Mouse (Mus musculus) cerebellum, postnatal 14 days (tissue): ENCODE data around the gene Col24a1.

ENCODE experiments used
- DNase-seq, 2 experiments: peaks; one replicate each; pipeline ENCODE4 v3.0.0; 2021; ENCODE audit warnings: mixed read lengths in 2 of 2

Col24a1 gene

DNA sequence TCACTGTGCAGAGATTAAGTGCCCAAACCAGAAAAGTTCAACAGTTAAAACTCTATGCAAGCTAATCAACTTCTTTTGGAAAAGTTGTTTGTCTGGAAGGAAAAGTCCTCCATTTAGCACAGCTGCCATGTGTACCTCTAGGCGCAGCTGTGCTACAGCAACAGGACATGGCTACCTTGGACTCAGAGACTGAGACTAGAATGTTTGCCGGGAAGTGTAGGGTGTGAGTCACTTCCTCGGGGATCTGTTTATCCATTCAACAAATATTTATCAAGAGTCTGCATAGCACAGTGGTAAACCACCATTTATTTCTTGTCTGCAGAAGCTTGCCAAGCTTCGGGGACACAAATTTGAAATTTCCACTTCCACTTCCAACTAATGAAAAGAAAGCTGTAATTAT is 178.8 kb downstream of the Col24a1 start:
- DNase-seq: no peak

DNA sequence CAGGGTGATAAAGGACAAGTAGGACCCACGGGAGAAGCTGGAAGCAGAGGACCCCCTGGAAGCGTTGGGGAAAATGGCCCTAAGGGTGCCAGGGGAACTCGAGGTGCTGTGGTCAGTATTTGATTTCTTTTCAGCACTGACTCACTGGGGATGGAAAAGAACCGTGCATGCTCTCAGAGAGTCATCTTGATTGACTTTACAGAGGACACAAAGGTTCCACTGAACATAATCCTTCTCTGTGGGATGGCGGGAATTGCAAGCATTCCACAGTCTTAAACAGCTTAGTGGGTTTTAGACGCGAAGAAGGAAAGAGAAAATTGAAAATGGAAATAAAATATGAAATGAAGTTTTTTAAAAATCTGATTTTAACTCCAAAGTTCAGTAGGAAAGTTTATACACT is 181.9 kb downstream of the Col24a1 start:
- no peak for DNase-seq

DNA sequence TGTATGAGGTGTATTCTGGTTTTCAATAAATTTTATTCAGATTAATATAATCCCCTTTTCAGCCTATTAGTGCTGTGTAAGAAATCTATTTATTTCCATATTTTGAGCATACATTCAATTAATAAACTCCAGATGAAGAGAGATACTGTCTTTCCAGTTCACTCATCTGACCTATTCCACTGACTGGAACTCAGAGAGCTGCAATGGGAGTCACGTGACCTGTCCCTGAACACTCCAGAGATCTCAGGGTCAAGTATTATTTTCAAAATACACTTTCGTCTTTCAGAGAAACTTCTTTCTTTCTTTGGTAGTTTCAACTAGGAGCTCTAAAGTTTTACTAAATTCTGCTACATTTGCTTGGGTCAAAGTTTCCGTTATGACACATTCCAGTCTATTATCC is 184.4 kb downstream of the Col24a1 start:
- DNase-seq: no peak

DNA sequence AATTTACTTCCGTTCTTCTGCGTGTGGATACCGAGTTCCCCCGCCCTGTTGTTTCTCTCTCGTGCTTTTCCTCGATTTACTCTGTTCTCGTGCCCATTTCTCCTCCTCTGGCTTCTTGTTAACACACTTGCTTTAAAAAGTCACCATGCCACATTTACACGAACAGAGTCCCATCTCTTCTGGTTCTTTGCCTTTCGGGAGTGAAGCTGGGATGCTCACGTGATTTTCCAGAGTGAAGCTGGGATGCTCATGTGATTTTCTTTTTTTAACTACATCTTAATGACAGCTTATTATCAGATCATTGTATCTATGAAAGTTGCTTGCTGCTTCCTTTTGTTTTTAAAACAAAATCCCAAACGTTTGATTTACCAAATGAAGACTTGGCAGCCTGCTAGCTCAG is 184.8 kb downstream of the Col24a1 start:
- no peak for DNase-seq

DNA sequence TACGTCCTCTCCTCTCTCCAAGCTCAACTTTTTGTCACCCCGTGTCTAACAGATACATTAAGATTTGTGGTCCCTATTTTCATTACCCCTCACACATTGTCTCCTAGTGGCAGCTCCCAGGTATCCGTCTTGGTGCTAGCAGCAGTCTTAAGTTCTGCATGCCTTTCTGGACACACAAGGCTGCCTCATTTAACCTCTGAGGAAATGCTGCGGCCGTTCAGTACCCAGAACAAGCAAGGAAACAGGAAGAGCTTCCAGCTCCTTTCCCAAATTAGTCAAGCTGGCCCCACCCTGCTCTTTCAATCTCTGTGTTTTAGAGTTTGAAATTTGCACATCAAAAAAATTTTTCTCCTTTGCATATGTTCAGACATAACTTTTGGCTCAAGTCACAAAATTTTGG is 186.2 kb downstream of the Col24a1 start:
- no peak for DNase-seq

DNA sequence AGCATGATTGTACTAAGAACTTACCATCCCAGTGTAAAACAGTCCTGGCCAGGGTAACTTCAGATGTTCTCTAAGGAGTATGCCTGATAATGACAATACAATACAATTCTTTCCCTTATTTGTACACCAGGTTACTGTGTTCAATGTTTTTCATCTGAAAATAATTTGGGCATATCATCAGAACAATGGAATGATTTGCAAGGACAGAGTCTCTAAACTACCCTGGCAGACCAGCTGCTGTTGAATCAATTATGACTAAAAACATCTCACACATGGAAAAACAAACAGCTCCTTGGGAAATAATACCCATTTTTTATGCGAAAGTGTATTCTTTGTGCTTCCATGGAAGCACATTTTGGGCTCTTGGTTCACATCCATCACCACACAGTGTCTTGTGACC is 198.0 kb downstream of the Col24a1 start:
- no peak for DNase-seq

DNA sequence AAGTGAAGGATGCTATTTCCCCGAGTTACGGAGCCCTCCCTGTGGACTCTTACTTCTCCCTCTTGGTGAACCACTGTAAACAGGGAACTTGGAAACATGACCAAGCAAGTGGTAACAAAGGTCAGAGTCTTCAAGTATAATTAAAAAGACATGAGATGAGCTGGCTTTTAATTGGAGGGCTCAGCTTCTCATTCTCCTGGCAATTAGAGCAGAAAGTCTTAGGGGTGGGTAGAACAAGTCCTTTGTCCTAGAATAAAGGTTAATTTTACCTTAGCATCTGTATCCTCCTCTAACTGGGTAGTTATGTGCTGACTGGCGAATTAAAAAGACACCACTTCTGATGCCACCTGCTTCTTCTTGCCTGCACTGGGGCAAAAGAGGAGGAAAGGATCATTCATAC is 199.1 kb downstream of the Col24a1 start:
- no peak for DNase-seq

DNA sequence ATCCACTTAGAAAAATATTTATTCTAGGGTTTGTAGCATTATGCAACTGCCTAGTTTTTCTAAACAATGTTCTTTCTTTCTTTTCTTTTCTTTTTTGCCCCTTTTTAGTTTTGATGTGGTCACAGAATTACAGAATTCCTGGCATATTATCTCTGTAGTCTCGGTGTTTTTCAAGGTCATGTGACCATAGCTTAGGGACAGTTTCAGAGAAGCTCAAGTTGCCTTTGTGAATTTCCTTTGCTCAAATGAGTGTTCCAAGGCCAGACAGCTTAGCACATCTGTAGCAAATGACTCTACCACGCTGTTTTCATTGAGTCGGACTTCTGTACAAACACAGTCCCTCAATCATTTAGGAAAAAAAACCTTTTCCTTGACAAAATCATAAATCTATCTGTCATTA is 205.9 kb downstream of the Col24a1 start:
- no peak for DNase-seq

DNA sequence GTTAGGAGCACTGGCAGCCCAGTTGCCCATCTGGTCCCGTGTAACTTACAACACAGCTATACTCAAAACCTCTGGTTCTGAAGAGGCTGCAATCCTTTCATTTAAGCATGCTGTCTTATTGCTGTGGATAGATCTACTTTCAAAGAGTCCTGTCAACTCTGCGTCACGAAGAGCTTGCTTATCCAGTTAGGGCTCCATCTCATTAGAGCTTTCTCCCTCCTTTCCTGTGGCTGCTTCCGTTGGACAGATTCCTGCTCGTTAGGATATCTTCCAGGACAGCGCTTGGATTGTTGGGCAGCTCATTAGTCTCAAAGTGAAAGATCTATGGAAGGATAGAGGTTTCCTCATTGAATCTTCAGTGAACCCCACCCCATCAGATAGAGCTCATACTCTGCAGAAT is 206.6 kb downstream of the Col24a1 start:
- no peak for DNase-seq

DNA sequence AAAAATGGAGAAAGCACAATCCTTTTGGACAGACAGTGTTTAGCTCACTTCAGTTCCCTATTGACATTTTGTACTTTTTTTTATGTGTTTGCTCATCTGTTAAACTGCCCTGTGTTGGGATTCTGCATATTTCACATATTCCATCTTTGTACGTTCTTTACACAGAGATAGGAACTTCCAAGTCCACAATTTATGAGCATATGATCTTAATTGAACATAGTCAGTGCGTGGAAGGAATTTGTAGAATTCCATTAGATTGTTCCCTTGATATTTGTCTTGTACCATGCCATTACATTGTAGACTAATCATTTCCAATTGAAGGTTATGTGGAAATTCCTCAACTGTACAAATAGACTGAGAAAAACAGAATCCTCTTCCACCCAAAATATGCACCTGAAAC is 212.6 kb downstream of the Col24a1 start:
- no peak for DNase-seq

DNA sequence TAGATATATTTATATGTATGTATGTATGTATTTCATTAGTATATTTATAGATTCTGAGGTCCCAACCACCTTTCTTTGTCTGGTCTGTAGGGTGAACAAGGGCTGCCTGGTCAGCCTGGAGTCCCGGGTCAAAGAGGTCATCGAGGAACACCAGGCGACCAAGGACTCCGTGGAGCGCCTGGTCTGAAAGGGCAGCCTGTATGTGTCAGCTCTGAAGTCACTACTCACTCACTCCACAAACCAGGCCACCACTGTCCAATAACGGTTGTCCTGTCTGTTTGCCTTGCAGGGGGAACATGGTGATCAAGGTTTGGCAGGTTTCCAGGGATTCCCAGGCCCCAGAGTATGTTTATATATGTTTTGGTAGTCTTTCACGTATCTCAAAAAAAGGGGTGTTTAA is 216.3 kb downstream of the Col24a1 start:
- no peak for DNase-seq

DNA sequence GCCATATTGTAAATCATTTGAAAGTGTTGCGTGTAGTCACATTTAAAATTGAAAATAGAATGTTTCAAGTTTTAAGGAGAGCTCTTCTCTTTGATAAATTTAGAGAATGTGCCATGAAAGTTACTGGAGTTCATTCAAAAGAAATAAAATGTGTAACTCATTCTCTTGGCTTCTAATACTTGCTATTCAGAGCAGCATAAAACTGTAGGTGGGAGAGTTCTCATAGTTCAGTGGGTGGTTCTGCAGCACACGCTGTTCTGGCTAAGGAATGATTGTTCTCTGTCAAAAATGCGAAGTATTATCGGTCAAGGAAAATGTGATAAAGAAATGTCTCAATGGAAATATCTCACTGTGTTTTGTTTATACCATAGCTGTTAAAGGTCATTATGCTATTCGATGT is 221.9 kb downstream of the Col24a1 start:
- no peak for DNase-seq

DNA sequence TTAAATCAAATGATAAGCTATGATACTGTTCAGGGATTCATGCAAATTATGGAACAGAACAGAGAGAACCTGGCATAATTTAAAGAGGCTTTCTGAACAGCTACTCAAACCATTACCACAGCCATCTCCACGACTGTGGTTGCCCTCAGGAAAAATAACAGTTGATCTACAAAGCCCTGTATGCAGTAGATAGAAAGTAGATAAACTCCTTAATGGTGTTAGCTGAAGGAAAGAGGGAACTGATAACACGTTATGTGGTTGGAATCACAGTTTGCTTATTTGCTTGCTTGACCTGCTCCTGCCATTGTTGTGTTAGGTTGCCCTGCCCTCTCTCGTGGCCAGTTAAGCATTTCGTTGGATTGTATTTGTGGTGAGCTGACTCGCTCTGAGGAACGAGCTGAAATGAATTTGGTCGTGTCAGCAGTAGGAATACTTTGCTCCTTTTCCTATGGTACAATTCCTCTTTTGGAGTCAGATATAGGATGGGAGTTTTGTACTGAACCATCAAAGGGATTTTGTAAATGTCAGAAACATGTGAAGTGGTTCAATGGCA is 229.3 kb downstream of the Col24a1 start:
- DNase-seq: no peak

DNA sequence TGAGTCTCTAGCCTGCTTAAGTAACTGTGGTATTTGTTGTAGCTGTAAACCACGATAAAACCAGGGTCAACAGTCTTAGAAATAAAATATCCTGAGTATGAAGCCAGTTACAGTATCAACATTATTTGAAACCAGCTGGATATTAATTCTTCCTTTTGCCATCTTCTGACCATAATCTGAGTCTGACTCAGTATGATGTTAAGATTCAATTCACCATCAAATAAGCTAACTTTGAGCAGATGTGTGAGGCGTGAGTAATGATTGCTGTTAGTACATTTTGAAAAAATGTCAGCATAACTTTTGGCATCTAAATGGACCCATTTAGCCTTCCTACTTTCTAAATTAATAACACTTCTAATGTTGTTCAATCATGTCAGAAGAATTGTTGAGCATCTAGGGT is 230.0 kb downstream of the Col24a1 start:
- DNase-seq: no peak

DNA sequence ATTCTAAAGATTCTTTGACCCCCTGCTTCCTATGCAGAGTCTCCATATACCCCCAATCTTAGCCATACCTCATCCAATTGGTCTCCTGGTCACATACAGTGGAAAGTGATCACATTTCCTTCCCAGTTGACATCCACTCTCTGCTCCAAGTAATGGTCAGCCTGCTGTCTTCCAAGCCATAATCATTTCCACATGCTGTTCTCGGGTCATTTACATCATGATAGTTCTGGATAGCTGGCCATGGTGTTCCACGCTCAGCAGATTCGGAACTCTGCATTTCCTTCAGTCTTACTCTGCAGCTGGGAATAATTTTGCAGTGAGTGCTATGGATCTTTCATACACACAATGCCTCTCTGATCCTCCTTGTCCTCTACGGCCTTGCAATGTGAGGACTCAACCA is 233.0 kb downstream of the Col24a1 start:
- no peak for DNase-seq

DNA sequence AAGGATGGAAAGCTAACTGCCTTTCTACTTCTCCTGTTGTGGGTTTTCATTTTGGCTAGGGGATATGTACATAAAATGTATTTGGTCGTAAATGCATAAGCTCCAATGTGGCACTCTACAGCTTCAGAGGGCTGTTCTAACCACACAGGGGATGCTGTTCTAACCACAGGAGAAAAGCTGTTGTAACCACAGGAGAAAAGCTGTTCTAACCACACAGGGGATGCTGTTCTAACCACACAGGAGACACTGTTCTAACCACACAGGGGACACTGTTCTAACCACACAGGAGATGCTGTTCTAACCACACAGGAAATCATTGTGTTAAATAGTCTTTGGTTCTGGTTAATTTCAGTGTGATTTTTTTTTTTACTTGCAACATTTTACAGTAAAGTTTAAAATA is 245.6 kb downstream of the Col24a1 start:
- DNase-seq: no peak

DNA sequence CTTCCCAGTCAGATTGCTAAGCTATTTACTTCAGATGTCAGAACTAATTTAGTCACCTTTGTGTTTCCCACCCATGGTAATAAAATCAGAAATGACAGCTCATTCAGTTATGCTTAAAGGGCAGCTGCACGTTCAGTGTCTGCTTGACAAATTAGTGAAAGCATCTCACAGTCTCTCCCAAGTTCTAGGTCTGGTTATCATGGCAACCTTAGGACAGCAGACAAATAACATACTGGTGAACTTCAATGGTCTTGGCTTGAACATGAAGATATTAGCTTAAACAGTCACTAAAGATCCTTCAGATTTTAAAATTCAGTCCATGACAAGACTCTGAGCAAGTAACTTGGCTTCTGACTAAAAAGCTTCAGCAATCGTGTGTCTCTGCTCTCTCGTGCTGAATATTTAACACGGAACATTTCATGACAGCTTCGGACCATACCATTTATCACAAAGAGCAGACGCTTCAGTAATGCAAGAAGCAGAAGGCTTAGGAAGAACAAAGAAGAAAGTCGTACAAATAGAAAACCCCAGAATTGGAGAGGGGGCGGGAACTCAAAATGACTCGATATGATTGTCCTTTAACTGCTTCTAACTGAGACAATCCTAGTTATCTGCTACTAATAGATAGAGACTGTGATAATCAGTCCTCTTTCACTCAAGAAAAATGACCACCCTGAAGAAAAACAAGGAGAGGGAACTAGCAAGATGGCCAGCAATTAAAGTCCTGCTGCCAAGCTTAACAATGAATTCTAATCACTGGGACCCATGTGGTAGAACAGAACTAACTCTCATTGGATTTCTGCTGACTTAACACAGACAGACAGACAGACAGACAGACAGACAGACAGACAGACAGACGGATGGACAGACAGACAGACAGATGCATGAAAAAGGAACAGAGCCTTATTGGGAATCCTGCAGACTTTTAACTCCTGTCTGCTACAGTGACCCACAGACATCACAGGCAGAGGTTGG is 256.5 kb downstream of the Col24a1 start:
- DNase-seq: no peak

DNA sequence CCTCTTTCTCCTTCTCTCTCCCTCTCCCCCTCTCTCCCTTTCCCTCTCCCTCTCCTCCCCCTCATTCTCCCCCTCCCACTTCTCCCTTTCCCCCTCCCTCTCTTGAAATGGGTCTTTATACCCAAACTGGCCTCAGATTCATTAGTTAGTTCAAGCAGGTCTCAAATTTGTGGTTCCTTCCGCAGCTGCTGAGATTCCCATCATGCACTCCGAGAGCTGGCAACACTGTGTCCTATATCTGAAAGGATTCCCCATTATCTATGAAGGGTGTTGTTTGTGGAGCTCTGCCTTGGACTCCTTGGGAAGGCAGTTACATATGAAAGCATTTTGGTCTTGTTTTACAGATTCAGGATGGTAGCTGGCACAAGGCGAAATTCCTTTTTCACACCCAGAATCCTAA is 257.9 kb downstream of the Col24a1 start:
- no peak for DNase-seq

DNA sequence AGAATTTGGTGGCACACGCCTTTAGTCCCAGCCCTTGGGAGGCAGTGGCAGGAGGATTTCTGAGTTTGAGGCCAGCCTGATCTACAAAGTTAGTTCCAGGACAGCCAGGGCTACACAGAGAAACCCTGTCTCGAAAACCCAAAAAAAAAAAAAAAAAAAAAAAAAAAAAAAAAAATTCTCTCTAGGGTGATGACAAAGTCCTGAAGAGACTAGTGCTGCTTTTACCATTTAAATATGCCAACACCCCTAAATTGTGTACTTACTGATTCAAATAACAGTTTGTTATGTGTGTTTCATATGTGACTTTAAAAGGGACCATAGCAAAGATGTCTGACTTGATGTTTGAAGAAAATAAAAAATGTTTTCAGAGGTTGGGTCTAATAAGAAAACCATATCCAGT is 262.1 kb downstream of the Col24a1 start:
- no peak for DNase-seq

DNA sequence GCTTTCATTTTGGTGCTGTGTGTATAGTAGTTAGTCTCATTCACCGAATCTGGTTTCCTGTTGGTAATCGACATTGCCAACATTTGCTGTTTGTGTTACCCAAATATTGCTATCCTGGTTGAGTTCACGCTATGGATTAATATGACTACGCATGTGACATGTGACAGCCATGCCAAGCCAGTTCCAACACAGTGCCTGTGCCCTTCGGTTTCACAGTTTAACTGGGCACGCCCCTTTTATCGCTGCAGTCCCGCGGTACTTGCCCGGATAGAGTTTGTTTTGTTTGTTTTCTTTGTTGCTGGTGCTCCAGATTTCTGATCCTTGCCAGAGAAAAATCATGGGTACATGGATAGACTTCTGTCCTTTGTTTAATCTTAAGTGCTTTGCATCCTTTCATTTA is 263.9 kb downstream of the Col24a1 start:
- DNase-seq: no peak

DNA sequence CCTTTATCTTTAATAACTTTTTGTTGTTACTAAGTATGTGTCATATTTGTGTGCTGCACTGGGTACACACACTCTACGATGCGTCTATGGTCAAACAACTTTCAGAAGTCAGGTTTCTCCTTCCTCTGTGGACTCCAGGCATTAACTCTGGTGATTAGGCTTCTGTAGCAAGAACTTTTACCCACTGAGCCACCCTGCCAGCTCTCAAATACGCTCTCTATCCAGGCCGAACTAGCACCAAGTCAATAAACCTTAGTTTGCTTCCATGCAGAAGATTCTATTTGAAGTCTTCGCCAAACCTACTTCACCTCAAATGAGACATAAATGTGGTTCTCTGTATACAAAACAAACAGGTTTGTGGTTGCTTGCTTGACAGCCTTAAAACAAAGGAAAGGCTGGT is 267.4 kb downstream of the Col24a1 start:
- DNase-seq: no peak

DNA sequence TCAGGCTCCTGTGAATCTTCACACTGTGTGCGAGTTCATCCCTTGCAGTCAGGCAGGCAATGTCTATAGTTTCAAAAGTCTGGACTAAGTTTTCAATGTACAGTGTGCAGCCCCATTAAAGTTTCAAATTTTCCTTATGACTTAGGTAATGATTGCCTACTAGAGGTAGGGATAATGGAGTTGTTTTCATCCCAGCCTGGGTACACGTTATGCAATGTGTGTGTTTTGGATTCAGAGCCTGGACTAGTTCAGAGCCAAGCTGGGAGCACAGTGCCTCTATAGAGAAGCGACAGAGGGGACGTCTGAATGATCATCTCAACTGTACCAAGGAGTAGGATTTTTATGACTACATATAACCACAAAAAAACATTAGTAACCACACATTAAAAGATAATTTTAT is 267.8 kb downstream of the Col24a1 start:
- DNase-seq: no peak

DNA sequence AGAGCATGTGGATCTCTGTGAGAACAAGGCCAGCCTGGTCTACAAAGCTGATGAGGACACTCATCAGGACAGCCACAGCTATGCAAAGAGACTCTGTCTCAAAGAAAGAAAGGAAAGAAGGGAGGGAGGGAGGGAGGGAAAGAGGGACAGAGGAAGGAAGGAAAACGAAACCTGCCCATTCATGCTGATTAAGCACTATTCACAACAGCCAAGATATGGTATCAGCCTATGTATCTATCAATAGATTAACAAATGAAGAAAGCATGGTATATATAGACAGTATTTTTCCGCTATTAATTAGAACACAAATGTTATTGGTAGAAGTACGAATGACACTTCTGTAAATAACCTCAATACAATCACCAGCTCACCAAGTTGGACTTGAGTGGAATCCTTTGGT is 282.2 kb downstream of the Col24a1 start:
- no peak for DNase-seq

DNA sequence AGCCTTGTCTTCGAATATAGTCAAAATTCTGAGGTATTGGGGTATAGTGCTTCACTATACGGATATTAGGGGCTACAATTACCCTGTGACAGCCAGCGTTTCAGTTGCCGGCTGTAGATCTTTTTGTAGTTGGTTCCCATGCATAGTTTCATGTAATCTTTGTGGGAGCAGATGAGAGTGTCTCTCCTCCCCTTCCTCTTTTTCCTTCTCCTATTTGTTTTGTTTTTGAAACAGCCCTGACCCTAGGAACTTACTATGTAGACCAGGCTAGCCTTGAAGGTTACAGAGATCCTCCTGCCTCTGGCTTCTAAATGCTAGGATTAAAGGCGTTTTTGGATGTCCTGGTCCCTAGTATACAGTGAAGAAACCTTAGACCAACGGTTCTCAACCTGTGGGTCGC is 283.1 kb downstream of the Col24a1 start:
- no peak for DNase-seq
